Mouse (Mus musculus): ENCODE measurements around the gene Vps52. TPM values are rescaled to one million over a fixed set of nuclear protein-coding genes. Genes with fewer than 3 reads are reported as not detected.

Gene Vps52
- polyA plus RNA-seq, 1 experiment from 2014 or later = 23.5 TPM

GRCm38 (mm10) chr17:33940981-33941380, 14.6 kb upstream of the Vps52 start:
- peaks cover 4% of the 10 kb centered on the region; the same call in 1 of the 2 replicates for H3K4me1 ChIP-seq (replicated peaks; ENCODE audit: control insufficient read depth, insufficient read depth, low read length)
- H3K9ac ChIP-seq (ENCODE audit: low read depth, low read length) = peak overlapping the region; percentile 79
- H3K27me3 ChIP-seq (replicated peaks; ENCODE audit: control insufficient read depth, insufficient read depth, low read length) = no peaks in the 10 kb centered on the region
- H3K4me3 ChIP-seq (ENCODE audit: low read depth, low read length) = peak overlapping the region; percentile 57
- H3K27ac ChIP-seq (ENCODE audit: low read depth, low read length) = no peak overlapping the region
- H3K9me3 ChIP-seq (ENCODE audit: control insufficient read depth) = no peaks in the 10 kb centered on the region
- peaks cover 25% of the 10 kb centered on the region for H3K36me3 ChIP-seq (ENCODE audit: control insufficient read depth, insufficient read depth)
- 3% methylated on average over 26 of the region's 26 CpGs for WGBS
- no peak for ATAC-seq
- TF ChIP-seq CTCF (IDR thresholded peaks at IDR 0.05; ENCODE audit: low read depth) = no peak
- H3K4me2 ChIP-seq (replicated peaks; ENCODE audit: low read depth) = peak overlapping the region; percentile 83

- TF ChIP-seq CTCF (IDR thresholded peaks at IDR 0.05; ENCODE audit: low read depth) = no peak
- H3K27me3 ChIP-seq (replicated peaks; ENCODE audit: control insufficient read depth, insufficient read depth, low read length) = no peaks in the 10 kb centered on the region
- peak overlapping the region; percentile 57 for H3K4me3 ChIP-seq (ENCODE audit: low read depth, low read length)
- peaks cover 29% of the 10 kb centered on the region for H3K36me3 ChIP-seq (ENCODE audit: control insufficient read depth, insufficient read depth)
- peaks cover 4% of the 10 kb centered on the region; the same call in 1 of the 2 replicates for H3K4me1 ChIP-seq (replicated peaks; ENCODE audit: control insufficient read depth, insufficient read depth, low read length)
- peak overlapping the region; percentile 83 for H3K4me2 ChIP-seq (replicated peaks; ENCODE audit: low read depth)
- WGBS = 43% methylated on average over 19 of the region's 19 CpGs
- no peak for ATAC-seq
- H3K9ac ChIP-seq (ENCODE audit: low read depth, low read length) = peak overlapping the region; percentile 79
- no peak overlapping the region for H3K27ac ChIP-seq (ENCODE audit: low read depth, low read length)
- no peaks in the 10 kb centered on the region for H3K9me3 ChIP-seq (ENCODE audit: control insufficient read depth)
Observed at GRCm38 (mm10) chr17:33941381-33941780, 14.2 kb upstream of the Vps52 start.

GRCm38 (mm10) chr17:33943454-33943853, 12.2 kb upstream of the Vps52 start:
- no peak for TF ChIP-seq CTCF (IDR thresholded peaks at IDR 0.05; ENCODE audit: low read depth)
- Histone ChIP-seq H3K4me1 (replicated peaks; ENCODE audit: control insufficient read depth, insufficient read depth, low read length) (peaks cover 4% of the 10 kb centered on the region; the same call in 1 of the 2 replicates), H3K27ac (ENCODE audit: low read depth, low read length) (no peak overlapping the region), H3K4me2 (replicated peaks; ENCODE audit: low read depth) (no peak overlapping the region), H3K9me3 (ENCODE audit: control insufficient read depth) (no peaks in the 10 kb centered on the region), H3K9ac (ENCODE audit: low read depth, low read length) (no peak overlapping the region), H3K4me3 (ENCODE audit: low read depth, low read length) (no peak overlapping the region), H3K36me3 (ENCODE audit: control insufficient read depth, insufficient read depth) (peaks cover 33% of the 10 kb centered on the region), H3K27me3 (replicated peaks; ENCODE audit: control insufficient read depth, insufficient read depth, low read length) (no peaks in the 10 kb centered on the region)
- WGBS = 94% methylated on average over 15 of the region's 15 CpGs
- no peak for ATAC-seq

GRCm38 (mm10) chr17:33947430-33948089, 8.1 kb upstream of the Vps52 start:
- Histone ChIP-seq H3K4me3 (ENCODE audit: low read depth, low read length) (no peak overlapping the region), H3K36me3 (ENCODE audit: control insufficient read depth, insufficient read depth) (peaks cover 37% of the 10 kb centered on the region), H3K9ac (ENCODE audit: low read depth, low read length) (no peak overlapping the region), H3K4me2 (replicated peaks; ENCODE audit: low read depth) (no peak overlapping the region), H3K4me1 (replicated peaks; ENCODE audit: control insufficient read depth, insufficient read depth, low read length) (no peaks in the 10 kb centered on the region; the same call in 1 of the 2 replicates), H3K27ac (ENCODE audit: low read depth, low read length) (no peak overlapping the region), H3K27me3 (replicated peaks; ENCODE audit: control insufficient read depth, insufficient read depth, low read length) (no peaks in the 10 kb centered on the region), H3K9me3 (ENCODE audit: control insufficient read depth) (no peaks in the 10 kb centered on the region)
- WGBS = 80% methylated on average over 10 of the region's 10 CpGs
- no peak for ATAC-seq
- no peak for TF ChIP-seq CTCF (IDR thresholded peaks at IDR 0.05; ENCODE audit: low read depth)

- H3K4me2 ChIP-seq (replicated peaks; ENCODE audit: low read depth) = peak overlapping the region; percentile 95
- H3K27me3 ChIP-seq (replicated peaks; ENCODE audit: control insufficient read depth, insufficient read depth, low read length) = no peaks in the 10 kb centered on the region
- no peak for ATAC-seq
- H3K36me3 ChIP-seq (ENCODE audit: control insufficient read depth, insufficient read depth) = peaks cover 38% of the 10 kb centered on the region
- H3K9me3 ChIP-seq (ENCODE audit: control insufficient read depth) = no peaks in the 10 kb centered on the region
- H3K4me1 ChIP-seq (replicated peaks; ENCODE audit: control insufficient read depth, insufficient read depth, low read length) = no peaks in the 10 kb centered on the region; the same call in 1 of the 2 replicates
- H3K9ac ChIP-seq (ENCODE audit: low read depth, low read length) = no peak overlapping the region
- no peak overlapping the region for H3K4me3 ChIP-seq (ENCODE audit: low read depth, low read length)
- no peak for TF ChIP-seq CTCF (IDR thresholded peaks at IDR 0.05; ENCODE audit: low read depth)
- WGBS = 75% methylated on average over 22 of the region's 22 CpGs
- H3K27ac ChIP-seq (ENCODE audit: low read depth, low read length) = no peak overlapping the region
Observed at GRCm38 (mm10) chr17:33948090-33948904, 7.3 kb upstream of the Vps52 start.

- Histone ChIP-seq H3K4me2 (replicated peaks; ENCODE audit: low read depth) (peak overlapping the region; percentile 95), H3K36me3 (ENCODE audit: control insufficient read depth, insufficient read depth) (peaks cover 33% of the 10 kb centered on the region), H3K4me3 (ENCODE audit: low read depth, low read length) (0 out of 2 replicates have a peak overlapping the region, but pooled peaks have one; percentile 51), H3K9ac (ENCODE audit: low read depth, low read length) (no peak overlapping the region), H3K27me3 (replicated peaks; ENCODE audit: control insufficient read depth, insufficient read depth, low read length) (no peaks in the 10 kb centered on the region), H3K9me3 (ENCODE audit: control insufficient read depth) (no peaks in the 10 kb centered on the region), H3K27ac (ENCODE audit: low read depth, low read length) (peak overlapping the region; percentile 80), H3K4me1 (replicated peaks; ENCODE audit: control insufficient read depth, insufficient read depth, low read length) (no peaks in the 10 kb centered on the region; the same call in 1 of the 2 replicates)
- peak; percentile 72 for ATAC-seq
- WGBS = 40% methylated on average over 19 of the region's 19 CpGs
- 0 out of 2 replicates have a peak, but pooled peaks have one; percentile 2 for TF ChIP-seq CTCF (IDR thresholded peaks at IDR 0.05; ENCODE audit: low read depth)
Observed at GRCm38 (mm10) chr17:33948905-33949537, 6.6 kb upstream of the Vps52 start.

Data from intestine, postnatal 0 days (tissue).